Mouse (Mus musculus): ENCODE results near the gene Ppm1f. TPM values are rescaled to one million over a fixed set of nuclear protein-coding genes. Genes with fewer than 3 reads are reported as not detected.

Ppm1f gene
- total and polyA plus RNA-seq, 3 experiments: 37.7 to 47.5 (median 43.2) TPM

- dilution Hi-C loops (cut with MboI; ENCODE audit: extremely low pct_ligation_motif_present, extremely low pct_unique_long_range_greater_than_20kb, low sequenced_read_pairs) (no loop called here), in situ Hi-C loops (cut with MboI; ENCODE audit: low pct_ligation_motif_present, low pct_unique_long_range_greater_than_20kb, low sequenced_read_pairs) (no loop called here)
- no peak for DNase-seq (ENCODE audit: extremely low read depth)
- TF ChIP-seq RAD21 (IDR thresholded peaks at IDR 0.05; ENCODE audit: low read depth, low read length): no peak
- H3K4me1 ChIP-seq (ENCODE audit: control insufficient read depth in 1 of 2, insufficient read depth in 2 of 2): peaks cover 5 to 20% of the 10 kb centered on the region in 2 experiments
- no peak overlapping the region for H3K9ac ChIP-seq (ENCODE audit: insufficient read depth, low read depth)
- H3K36me3 ChIP-seq (replicated peaks in 1 of 2; ENCODE audit: control insufficient read depth in 1 of 2, insufficient read depth in 1 of 2, low read length in 1 of 2): peaks cover 63 to 80% of the 10 kb centered on the region in 2 experiments
- H3K4me3 ChIP-seq (replicated peaks in 1 of 3; ENCODE audit: low read depth in 2 of 3, low read length in 2 of 3, poor library complexity in 1 of 3): no peak overlapping the region
- H3K79me2 ChIP-seq (replicated peaks; ENCODE audit: control insufficient read depth, extremely low read depth, insufficient read depth, poor library complexity, severe bottlenecking): no peaks in the 10 kb centered on the region
- no peak overlapping the region for H3K4me2 ChIP-seq (ENCODE audit: insufficient read depth, low read depth, poor library complexity, severe bottlenecking)
- no peaks in the 10 kb centered on the region for H3K27me3 ChIP-seq (replicated peaks)
- H3K27ac ChIP-seq (ENCODE audit: insufficient read depth, low read depth): no peak overlapping the region
- no peaks in the 10 kb centered on the region for H3K9me3 ChIP-seq (replicated peaks; ENCODE audit: low read length)
Observed at GRCm38 (mm10) chr16:16892366-16892765, 3.9 kb upstream of the Ppm1f start.

GRCm38 (mm10) chr16:16896015-16896381 lies 271 bp upstream of the Ppm1f start:
- H3K4me3 ChIP-seq (replicated peaks in 1 of 3; ENCODE audit: low read depth in 2 of 3, low read length in 2 of 3, poor library complexity in 1 of 3): peak overlapping the region in 1 of 3 experiments; percentile 69
- peaks cover 9 to 43% of the 10 kb centered on the region in 2 experiments for H3K4me1 ChIP-seq (ENCODE audit: control insufficient read depth in 1 of 2, insufficient read depth in 2 of 2)
- peak; percentile 88 for DNase-seq (ENCODE audit: extremely low read depth)
- H3K27me3 ChIP-seq (replicated peaks): no peaks in the 10 kb centered on the region
- H3K79me2 ChIP-seq (replicated peaks; ENCODE audit: control insufficient read depth, extremely low read depth, insufficient read depth, poor library complexity, severe bottlenecking): no peaks in the 10 kb centered on the region
- H3K36me3 ChIP-seq (replicated peaks in 1 of 2; ENCODE audit: control insufficient read depth in 1 of 2, insufficient read depth in 1 of 2, low read length in 1 of 2): peaks cover 28 to 65% of the 10 kb centered on the region in 2 experiments
- H3K9ac ChIP-seq (ENCODE audit: insufficient read depth, low read depth): no peak overlapping the region
- peak overlapping the region; percentile 57 for H3K27ac ChIP-seq (ENCODE audit: insufficient read depth, low read depth)
- no peaks in the 10 kb centered on the region for H3K9me3 ChIP-seq (replicated peaks; ENCODE audit: low read length)
- dilution Hi-C loops (cut with MboI; ENCODE audit: extremely low pct_ligation_motif_present, extremely low pct_unique_long_range_greater_than_20kb, low sequenced_read_pairs): no loop called here
- in situ Hi-C loops (cut with MboI; ENCODE audit: low pct_ligation_motif_present, low pct_unique_long_range_greater_than_20kb, low sequenced_read_pairs): loop anchor here (5.0 kb wide), 1 partner anchor 34 kb away; the partner anchor contains the start of gene Igll1
- no peak for TF ChIP-seq SIN3A (IDR thresholded peaks at IDR 0.05; ENCODE audit: low read length)
- TF ChIP-seq MAX (IDR thresholded peaks at IDR 0.05; ENCODE audit: low read length): peak; percentile 5; the same call in 1 of the 2 replicates
- TF ChIP-seq JUND (conservative IDR thresholded peaks at IDR 0.05; ENCODE audit: low read depth, low read length): no peak
- TF ChIP-seq EP300 (IDR thresholded peaks at IDR 0.05; ENCODE audit: low read length): 0 out of 2 replicates have a peak, but pooled peaks have one; percentile 37
- TF ChIP-seq NRF1 (IDR thresholded peaks at IDR 0.05; ENCODE audit: low read depth, low read length): no peak
- TF ChIP-seq GABPA (IDR thresholded peaks at IDR 0.05; ENCODE audit: insufficient replicate concordance, low read depth, low read length): no peak
- TF ChIP-seq SMC3 (IDR thresholded peaks at IDR 0.05; ENCODE audit: low read depth, low read length): no peak
- peak; percentile 15; the same call in 1 of the 2 replicates for TF ChIP-seq MAZ (IDR thresholded peaks at IDR 0.05; ENCODE audit: low read depth, low read length)
- no peak for TF ChIP-seq MEF2A (IDR thresholded peaks at IDR 0.05; ENCODE audit: borderline replicate concordance, low read depth, low read length)
- TF ChIP-seq CHD1 (IDR thresholded peaks at IDR 0.05; ENCODE audit: low read depth, low read length): no peak
- no peak for TF ChIP-seq ZC3H11A (IDR thresholded peaks at IDR 0.05; ENCODE audit: low read depth, low read length)
- TF ChIP-seq NELFE (IDR thresholded peaks at IDR 0.05; ENCODE audit: low read depth, low read length): no peak
- 0 out of 2 replicates have a peak, but pooled peaks have one; percentile 20 for TF ChIP-seq ETS1 (conservative IDR thresholded peaks at IDR 0.05; ENCODE audit: low read depth, low read length)
- peak; percentile 46; the same call in 1 of the 2 replicates for TF ChIP-seq BHLHE40 (IDR thresholded peaks at IDR 0.05; ENCODE audit: low read depth, low read length)
- TF ChIP-seq ZMIZ1 (IDR thresholded peaks at IDR 0.05; ENCODE audit: low read depth, low read length): no peak
- no peak for TF ChIP-seq USF2 (conservative IDR thresholded peaks at IDR 0.05; ENCODE audit: low read depth, low read length)
- TF ChIP-seq JUN (IDR thresholded peaks at IDR 0.05; ENCODE audit: insufficient read depth, low read depth, low read length): no peak
- no peak for TF ChIP-seq PAX5 (IDR thresholded peaks at IDR 0.05; ENCODE audit: low read length)
- no peak overlapping the region for H3K4me2 ChIP-seq (ENCODE audit: insufficient read depth, low read depth, poor library complexity, severe bottlenecking)
